Mouse (Mus musculus): ENCODE results near the gene Zfp821.

- TF ChIP-seq CTCF (IDR thresholded peaks at IDR 0.05; ENCODE audit: low read depth) (no peak), EP300 (optimal IDR thresholded peaks at IDR 0.05) (no peak)
Observed at GRCm38 (mm10) chr8:109698477-109698876, 6.9 kb upstream of the Zfp821 start.
